Mouse (Mus musculus) kidney, adult 2 months (tissue): ENCODE data around the gene Nfia. TPM values are rescaled to one million over a fixed set of nuclear protein-coding genes. Genes with fewer than 3 reads are reported as not detected.

Experiments
- DNase-seq: peaks from one replicate; pipeline ENCODE4 v3.0.0; 2021
- H3K27ac ChIP-seq: fragments of 200-500 bp; 2 replicates; pipeline ENCODE4 v1.5.1; 2012; ENCODE audit warnings: low read depth, low read length, control low read depth, inconsistent platforms; ENCODE audit not compliant: insufficient read depth
- H3K27me3 ChIP-seq: fragments of 200-500 bp; replicated peaks from 2 replicates; pipeline ENCODE4 v1.6.1; 2012; ENCODE audit warnings: mild to moderate bottlenecking, moderate library complexity, low read length, inconsistent platforms; ENCODE audit not compliant: control insufficient read depth, insufficient read depth
- H3K36me3 ChIP-seq: fragments of 200-500 bp; 2 replicates; pipeline ENCODE4 v1.6.1; 2012; ENCODE audit warnings: mild to moderate bottlenecking, moderate library complexity, low read length, inconsistent platforms; ENCODE audit not compliant: control insufficient read depth, insufficient read depth
- H3K4me1 ChIP-seq: fragments of 200-500 bp; 2 replicates; pipeline ENCODE4 v1.6.1; 2011; ENCODE audit warnings: low read length; ENCODE audit not compliant: control insufficient read depth, insufficient read depth
- H3K4me3 ChIP-seq: fragments of 200-500 bp; 2 replicates; pipeline ENCODE4 v1.5.1; 2011; ENCODE audit warnings: mild to moderate bottlenecking, low read depth, low read length, control low read depth; ENCODE audit not compliant: insufficient read depth
- CTCF ChIP-seq: fragments of 200-500 bp; conservative IDR thresholded peaks from 2 replicates; pipeline ENCODE4 v1.5.1; 2011; ENCODE audit warnings: low read depth, mild to moderate bottlenecking, control low read depth, low read length, moderate library complexity, mixed read lengths; ENCODE audit not compliant: insufficient read depth, insufficient read length
- POLR2A ChIP-seq: fragments of 200-500 bp; IDR thresholded peaks from one replicate; pipeline ENCODE4 v1.6.1; 2011; ENCODE audit warnings: low read depth, low read length, control low read depth
- WGBS: fragments of 180-500 bp; shearing (Covaris S2); methylation state at CpG from one replicate; pipeline ENCODE4 v1.1.7; 2018; 5-methylcytosine and 5-hydroxymethylcytosine counted together
- polyA plus RNA-seq: library from polyadenylated mRNA; depleted of rRNA; stranded (reverse); fragments of >200 nt; gene quantifications from 2 replicates; pipeline ENCODE4 v1.2.3, GENCODE M21; 2012

Gene Nfia
- polyA plus RNA-seq, 1 experiment: 46.5 TPM

- 91% methylated on average over 3 of the region's 3 CpGs for WGBS
- Histone ChIP-seq H3K27ac (no peak overlapping the region), H3K4me1 (peaks cover 7% of the 10 kb centered on the region), H3K27me3 (no peaks in the 10 kb centered on the region), H3K4me3 (no peak overlapping the region), H3K36me3 (no peaks in the 10 kb centered on the region)
- TF ChIP-seq CTCF (no peak), POLR2A (no peak)
- DNase-seq: no peak
These were observed 36.4 kb downstream of the Nfia start for GRCm38 (mm10) chr4:97808885-97809284.

GRCm38 (mm10) chr4:97809582-97810295 lies 37.2 kb downstream of the Nfia start:
- no peaks in the 10 kb centered on the region for H3K36me3 ChIP-seq
- TF ChIP-seq CTCF (no peak), POLR2A (no peak)
- WGBS: 67% methylated on average over 4 of the region's 4 CpGs
- H3K27ac ChIP-seq: no peak overlapping the region
- H3K27me3 ChIP-seq: no peaks in the 10 kb centered on the region
- peaks cover 7% of the 10 kb centered on the region for H3K4me1 ChIP-seq
- H3K4me3 ChIP-seq: no peak overlapping the region
- DNase-seq: no peak

GRCm38 (mm10) chr4:97810348-97810939 lies 37.9 kb downstream of the Nfia start:
- DNase-seq: no peak
- Histone ChIP-seq H3K4me3 (no peak overlapping the region), H3K27me3 (no peaks in the 10 kb centered on the region), H3K27ac (no peak overlapping the region), H3K4me1 (peaks cover 7% of the 10 kb centered on the region), H3K36me3 (no peaks in the 10 kb centered on the region)
- 85% methylated on average over 7 of the region's 7 CpGs for WGBS
- TF ChIP-seq POLR2A (no peak), CTCF (no peak)

- DNase-seq: no peak
- TF ChIP-seq POLR2A (no peak), CTCF (no peak)
- no peaks in the 10 kb centered on the region for H3K27me3 ChIP-seq
- H3K27ac ChIP-seq: no peak overlapping the region
- H3K4me1 ChIP-seq: peaks cover 10% of the 10 kb centered on the region
- no peaks in the 10 kb centered on the region for H3K36me3 ChIP-seq
- 80% methylated on average over 5 of the region's 5 CpGs for WGBS
- no peak overlapping the region for H3K4me3 ChIP-seq
These were observed 40.5 kb downstream of the Nfia start for GRCm38 (mm10) chr4:97813035-97813434.

GRCm38 (mm10) chr4:97813996-97814395 lies 41.5 kb downstream of the Nfia start:
- Histone ChIP-seq H3K27me3 (no peaks in the 10 kb centered on the region), H3K4me1 (peaks cover 10% of the 10 kb centered on the region), H3K4me3 (no peak overlapping the region), H3K27ac (no peak overlapping the region), H3K36me3 (no peaks in the 10 kb centered on the region)
- no peak for DNase-seq
- no peak for TF ChIP-seq POLR2A
- no peak for TF ChIP-seq CTCF
- 68% methylated on average over 4 of the region's 4 CpGs for WGBS

GRCm38 (mm10) chr4:97814515-97814914 lies 42.0 kb downstream of the Nfia start:
- WGBS: 77% methylated on average over 7 of the region's 7 CpGs
- no peaks in the 10 kb centered on the region for H3K36me3 ChIP-seq
- H3K4me3 ChIP-seq: no peak overlapping the region
- TF ChIP-seq POLR2A (no peak), CTCF (no peak)
- no peak for DNase-seq
- H3K27ac ChIP-seq: no peak overlapping the region
- H3K27me3 ChIP-seq: no peaks in the 10 kb centered on the region
- H3K4me1 ChIP-seq: peaks cover 9% of the 10 kb centered on the region

- H3K4me3 ChIP-seq: no peak overlapping the region
- no peak overlapping the region for H3K27ac ChIP-seq
- H3K4me1 ChIP-seq: peaks cover 14% of the 10 kb centered on the region
- DNase-seq: no peak
- TF ChIP-seq CTCF (no peak), POLR2A (no peak)
- H3K36me3 ChIP-seq: no peaks in the 10 kb centered on the region
- H3K27me3 ChIP-seq: no peaks in the 10 kb centered on the region
These were observed 43.5 kb downstream of the Nfia start for GRCm38 (mm10) chr4:97816001-97816400.
